In the genomic region with DNA sequence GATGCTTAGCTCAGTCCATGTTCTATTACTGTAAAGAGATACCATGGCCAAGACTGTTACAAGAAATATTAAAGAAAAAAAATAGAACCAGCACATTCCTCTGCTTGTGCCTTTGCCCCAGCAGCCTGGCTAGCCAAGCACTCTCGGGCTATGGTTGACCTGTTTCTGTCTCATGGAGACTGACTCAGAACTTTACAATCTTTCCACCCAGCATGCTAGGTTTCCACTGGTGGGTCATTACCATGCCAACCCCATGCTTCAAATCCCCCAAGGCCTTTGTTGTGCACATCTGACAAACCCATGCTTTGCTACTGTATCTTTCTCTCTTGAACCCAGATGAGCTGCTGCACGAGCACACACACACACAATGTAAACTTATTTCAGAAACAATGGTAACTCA, we compare ENCODE assay signal across 22 mouse cellular contexts.
DNase-seq lines count a peak whose midpoint lies in the region; ATAC-seq and TF ChIP-seq lines count a peak whose summit lies in the region.
"Had no signal": no experiment of that assay in that cellular context is flagged by ENCODE, and none has a peak within 500 bp of the region (broad histone marks: within the 10 kb centered on the region; RNA-seq: fewer than 3 reads in every experiment).

No protein-coding gene starts in this region.

- H3K36me3 ChIP-seq in kidney, postnatal 0 days (ENCODE audit: insufficient read depth, low read length), result no peaks in the 10 kb centered on the region
- H3K36me3 ChIP-seq: embryonic facial prominence, embryonic 13.5 days; forebrain, embryonic 15.5 days; G1E had no signal

- H3K27me3 ChIP-seq in kidney, postnatal 0 days (ENCODE audit: insufficient read depth, low read length), result no peaks in the 10 kb centered on the region
- H3K27me3 ChIP-seq: embryonic facial prominence, embryonic 13.5 days; forebrain, embryonic 13.5 days; forebrain, embryonic 15.5 days; Patski had no signal

- H3K4me1 ChIP-seq in kidney, postnatal 0 days (replicated peaks; ENCODE audit: insufficient read depth, low read length), result no peaks in the 10 kb centered on the region
- H3K4me1 ChIP-seq: embryonic facial prominence, embryonic 13.5 days; forebrain, embryonic 13.5 days; forebrain, embryonic 15.5 days had no signal

- 53% methylated on average over 2 of the region's 2 CpGs for WGBS in kidney, postnatal 0 days

- no peak overlapping the region for H3K9ac ChIP-seq in kidney, postnatal 0 days (ENCODE audit: low read depth, low read length)
- H3K9ac ChIP-seq: embryonic facial prominence, embryonic 13.5 days; forebrain, embryonic 13.5 days; forebrain, embryonic 15.5 days; forebrain, postnatal 0 days had no signal

- no peak overlapping the region for H3K4me3 ChIP-seq in kidney, postnatal 0 days (replicated peaks; ENCODE audit: low read depth, low read length)
- H3K4me3 ChIP-seq: embryonic facial prominence, embryonic 13.5 days; forebrain, embryonic 13.5 days; forebrain, embryonic 15.5 days had no signal

- DNase-seq in kidney, postnatal 0 days (ENCODE audit: low spot score), result peak; percentile 2
- DNase-seq in kidney, adult 18-20 months, result no peak
- peak; percentile 88 for DNase-seq in Muller cell, postnatal 12 days (ENCODE audit: inconsistent ontology term)
- peak; percentile 71 for DNase-seq in retina, embryonic 14.5 days (ENCODE audit: low spot score)
- DNase-seq in yolk sac, embryonic 10.5 days (ENCODE audit: low spot score), result no peak
- DNase-seq in layer of hippocampus, adult 8-10 months (ENCODE audit: low spot score in 2 of 2), result no peak
- DNase-seq in gastrocnemius, postnatal 25 days, result no peak
- DNase-seq: adrenal gland, adult 8-10 months; adrenal gland, postnatal 14 days; adrenal gland, postnatal 36 days; cerebellum, adult 11-12 months; cerebellum, adult 2 months; cerebellum, adult 9-10 months; cerebellum, postnatal 10 days; cerebellum, postnatal 25 days; forebrain, postnatal 0 days had no signal

- H3K4me2 ChIP-seq in kidney, postnatal 0 days (ENCODE audit: low read length), result no peak overlapping the region
- H3K4me2 ChIP-seq: embryonic facial prominence, embryonic 13.5 days; forebrain, embryonic 13.5 days; forebrain, embryonic 15.5 days had no signal

- ATAC-seq in kidney, postnatal 0 days (replicated peaks; ENCODE audit: low FRiP score, low read depth), result no peak
- ATAC-seq: activated CD4-positive, CD25-positive, alpha-beta regulatory T cell, adult 4 months; forebrain, embryonic 13.5 days; forebrain, embryonic 15.5 days; forebrain, postnatal 0 days; Patski had no signal

- H3K27ac ChIP-seq in kidney, postnatal 0 days, result no peak overlapping the region
- H3K27ac ChIP-seq: embryonic facial prominence, embryonic 13.5 days; forebrain, embryonic 13.5 days; forebrain, embryonic 15.5 days had no signal

- H3K9me3 ChIP-seq in kidney, postnatal 0 days (replicated peaks; ENCODE audit: low read length), result no peaks in the 10 kb centered on the region
- H3K9me3 ChIP-seq: embryonic facial prominence, embryonic 13.5 days; forebrain, embryonic 13.5 days; forebrain, embryonic 15.5 days; G1E had no signal

- no peak for TF ChIP-seq CTCF in kidney, postnatal 0 days (IDR thresholded peaks at IDR 0.05; ENCODE audit: low read depth)

Comparison
In these comparisons a context has a peak if more than half of its experiments do, and no peak if none do; other contexts are left out.
1. DNase-seq: peak in kidney, postnatal 0 days (single experiment), Muller cell, postnatal 12 days (single experiment) and retina, embryonic 14.5 days (single experiment); none in kidney, adult 18-20 months (single experiment), yolk sac, embryonic 10.5 days (single experiment), layer of hippocampus, adult 8-10 months (0 of 2) and gastrocnemius, postnatal 25 days (single experiment).